Mouse (Mus musculus): ENCODE results near the gene Sucnr1.
"Not testable (repeated sequence)": the region's sequence is repeated elsewhere in the genome, so short reads cannot be mapped to it uniquely, and the experiment has no call there.

The Sucnr1 gene

DNA sequence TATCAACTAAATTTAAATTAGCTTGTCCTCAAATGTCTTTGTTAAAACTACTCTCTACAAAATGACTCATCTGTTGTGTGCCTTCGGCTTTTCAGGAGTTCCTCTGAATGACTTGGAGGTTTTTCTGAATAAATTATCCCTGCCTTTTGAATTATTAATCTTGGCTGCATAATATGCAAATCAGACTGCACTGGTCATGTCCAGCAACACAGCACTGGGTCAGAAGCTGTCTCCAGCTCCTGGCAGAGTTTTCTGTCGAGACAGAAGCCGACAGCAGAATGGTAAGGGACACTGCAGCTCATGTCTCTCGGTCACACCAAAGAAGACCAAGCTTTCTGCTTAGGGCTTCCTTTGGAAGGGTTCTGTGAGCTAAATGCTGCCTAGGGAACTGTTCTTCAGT lies at the start of gene Sucnr1:
Gene Sucnr1, plus strand, starts transcription at position 222 of the 400 bp plus-strand sequence.
- DNase-seq = no peak

DNA sequence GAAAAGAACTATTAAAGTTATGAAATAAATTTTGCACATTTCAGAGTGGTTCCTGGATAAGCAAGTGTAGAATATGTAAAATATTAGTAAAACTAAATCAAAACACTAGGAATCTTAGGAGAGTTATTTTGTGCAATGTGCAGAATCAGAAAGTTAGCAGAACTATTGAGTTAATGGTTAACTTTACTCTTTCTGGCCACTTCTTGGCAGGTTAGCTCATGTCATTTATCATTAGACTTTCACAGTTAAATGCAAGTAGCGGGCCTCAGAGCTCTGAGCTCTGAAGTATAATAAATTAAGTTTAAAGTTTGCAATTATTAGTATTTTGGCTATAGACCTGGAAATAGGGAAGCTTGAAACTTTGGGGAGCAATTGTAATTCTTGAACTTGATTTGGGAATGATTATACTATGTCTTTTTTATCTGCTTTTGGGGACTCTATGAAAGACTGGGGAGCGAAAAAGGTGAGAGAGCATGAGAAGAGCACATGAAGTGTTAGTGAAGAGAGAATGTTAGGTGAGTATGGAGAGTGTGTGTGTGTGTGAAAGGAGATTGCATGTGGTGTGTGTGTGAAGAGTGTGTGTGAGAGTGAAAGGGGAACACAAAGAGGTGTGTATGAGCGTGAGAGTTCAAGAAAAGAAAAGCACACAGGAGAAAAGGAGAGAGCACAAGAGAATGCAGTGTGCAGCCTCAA lies 35.3 kb upstream of the Sucnr1 start:
- no peak for DNase-seq

DNA sequence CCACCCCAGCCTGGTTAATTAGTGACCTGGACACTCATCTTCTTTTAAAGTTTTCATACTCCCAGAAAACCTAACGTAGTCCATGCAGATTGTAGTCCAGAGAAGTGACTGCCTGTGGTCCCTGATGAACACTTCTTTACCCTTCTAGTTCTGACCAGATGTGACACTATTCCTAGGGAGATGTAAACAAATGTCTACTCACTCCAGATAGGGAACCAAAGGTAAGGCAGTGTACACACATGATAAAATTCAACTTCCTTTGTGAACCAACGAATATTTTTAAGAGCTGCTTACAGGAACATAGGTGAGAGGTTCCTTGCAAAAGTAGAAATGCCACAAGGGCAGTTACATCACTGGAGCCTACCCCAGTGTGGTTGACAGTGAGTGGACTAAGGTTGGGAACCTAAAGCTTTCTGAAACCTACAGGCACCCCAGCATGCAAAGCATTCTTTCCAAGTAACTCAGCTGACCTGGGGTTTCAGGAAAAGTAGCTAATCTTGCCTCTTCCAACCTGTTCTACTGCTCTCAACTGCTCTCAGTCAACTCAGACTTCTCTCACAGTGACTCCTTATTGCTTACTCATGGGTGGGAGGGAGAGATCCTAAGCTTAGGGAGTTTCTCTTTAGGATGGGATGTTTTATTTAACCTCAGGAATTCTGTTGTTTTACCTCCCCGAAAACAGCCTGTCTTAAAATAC lies 28.3 kb upstream of the Sucnr1 start:
- no peak for DNase-seq

DNA sequence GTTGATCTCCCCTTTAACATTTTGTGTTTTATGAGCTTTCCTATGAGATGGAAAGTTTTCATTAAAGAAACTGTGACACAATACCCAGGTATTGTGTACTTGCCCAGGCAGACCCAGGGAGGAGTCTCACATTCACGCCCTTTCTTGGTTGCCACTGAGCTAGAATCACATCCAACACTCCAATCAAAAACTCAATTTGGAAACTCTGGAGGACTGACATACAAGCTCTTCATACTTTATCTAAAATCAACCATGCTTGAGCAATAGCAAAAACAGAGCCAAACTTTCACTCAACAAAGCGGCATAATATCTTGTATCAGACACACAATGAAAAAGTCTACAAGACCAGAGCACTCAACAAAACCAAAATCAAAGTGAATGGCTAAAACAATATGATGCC lies 27.7 kb upstream of the Sucnr1 start:
- no peak for DNase-seq

DNA sequence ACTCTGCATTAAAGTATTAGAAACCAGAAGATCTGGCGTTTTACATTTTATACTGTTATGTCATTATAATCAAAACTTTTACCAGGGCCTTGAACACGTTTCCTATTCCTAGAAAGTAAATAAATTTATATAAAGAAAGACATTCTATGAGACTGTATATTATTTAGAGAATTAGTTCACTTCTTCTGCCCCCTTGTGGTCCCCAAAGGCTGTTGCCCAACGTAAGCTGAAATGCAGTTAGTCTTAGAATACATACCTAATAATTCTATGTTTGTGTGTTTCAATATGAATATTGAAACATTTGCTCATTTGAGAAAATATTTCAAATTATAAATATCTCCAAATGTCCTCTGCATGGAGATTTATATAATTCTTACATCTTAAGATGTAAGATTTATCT lies 25.2 kb upstream of the Sucnr1 start:
- DNase-seq = no peak

DNA sequence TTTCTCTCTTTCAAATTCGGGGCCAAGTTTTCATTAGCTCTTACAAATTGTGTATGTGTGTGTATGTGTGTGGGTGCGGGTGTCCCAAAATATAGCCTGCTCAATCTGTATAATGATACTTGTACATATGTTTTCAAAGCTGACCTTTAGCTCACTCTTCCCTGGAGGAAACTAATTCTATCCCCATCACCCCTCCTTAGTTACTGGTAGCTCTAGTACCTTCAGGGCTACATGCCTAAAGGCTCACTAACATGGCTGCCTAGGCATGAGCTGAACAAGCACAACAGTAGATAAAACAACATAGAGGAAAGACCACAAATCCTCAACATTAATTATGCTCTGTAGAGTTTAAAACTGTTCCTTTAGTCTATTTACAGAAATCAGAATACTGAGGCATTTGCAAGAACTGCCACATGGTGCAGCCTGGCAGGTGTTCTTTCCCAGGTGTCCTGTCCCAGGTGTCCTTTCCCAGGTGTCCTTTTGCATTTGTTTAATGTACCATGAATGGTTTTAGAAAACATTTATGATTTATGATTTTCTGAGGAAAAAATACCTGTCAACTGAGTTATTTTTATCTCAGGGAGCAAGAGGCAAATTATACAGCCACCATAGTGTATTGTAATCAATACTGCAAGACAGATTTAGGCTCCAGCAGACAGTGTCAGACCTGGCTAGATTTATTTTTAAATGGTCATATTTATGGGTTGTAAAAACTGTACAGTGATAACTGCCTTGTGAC lies 24.4 kb upstream of the Sucnr1 start:
- DNase-seq = peak; percentile 62

DNA sequence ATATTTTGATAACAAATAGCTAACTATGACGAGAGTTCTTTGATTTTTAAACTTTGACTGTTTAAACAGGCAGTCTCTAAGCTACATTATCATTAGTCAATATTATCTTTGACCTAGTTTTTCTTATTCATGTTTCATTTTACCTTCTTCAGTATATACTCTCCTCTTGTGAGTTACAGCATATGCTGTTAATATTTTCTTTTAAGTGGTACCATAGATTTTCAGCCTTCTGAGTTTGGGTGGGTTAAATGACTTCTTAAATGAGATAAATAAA lies 23.9 kb upstream of the Sucnr1 start:
- DNase-seq = no peak

DNA sequence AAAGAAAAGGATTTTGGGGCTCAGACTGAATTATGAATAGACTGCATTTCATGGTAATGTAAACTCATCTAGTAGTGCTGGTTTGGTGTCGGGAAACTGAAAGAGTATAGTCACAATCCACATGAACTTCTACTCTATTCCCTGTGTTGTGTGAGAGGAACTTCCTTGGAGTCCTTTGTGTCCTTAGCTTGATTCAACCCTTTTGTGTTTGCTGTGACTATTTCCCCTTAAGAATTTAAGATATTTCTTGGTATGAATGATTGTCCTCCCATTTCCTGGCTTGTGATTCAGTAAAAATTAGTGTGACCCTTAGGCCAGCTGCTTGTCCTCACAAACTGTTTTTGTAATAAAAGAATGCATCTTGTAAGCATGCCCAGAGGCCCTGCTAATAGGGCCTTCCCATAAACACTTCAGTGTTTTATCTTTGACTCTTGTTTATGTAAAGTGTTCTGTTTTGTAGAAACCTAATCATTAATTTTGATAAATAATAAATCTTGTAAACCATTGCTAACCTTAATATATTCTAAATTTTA lies 2.7 kb upstream of the Sucnr1 start:
- DNase-seq = no peak

DNA sequence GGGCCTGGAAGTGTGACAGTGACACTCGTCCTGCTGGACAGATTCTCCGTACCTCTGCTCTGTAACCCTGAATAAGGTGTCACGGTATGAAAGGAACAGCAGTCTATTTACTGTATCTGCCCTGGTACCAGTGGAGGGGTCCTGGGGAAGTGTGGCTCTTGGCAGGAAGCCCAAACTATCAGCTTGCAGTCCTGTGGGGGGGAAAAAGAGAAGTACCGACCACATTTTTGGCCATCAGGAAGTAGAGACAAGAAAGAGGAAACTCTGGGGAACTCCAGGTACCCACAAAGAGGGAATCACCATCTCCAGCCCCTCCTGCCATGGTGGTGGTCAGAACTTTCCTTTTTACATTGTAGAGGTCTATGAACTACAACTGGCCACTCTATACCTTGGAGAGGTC lies 1.1 kb upstream of the Sucnr1 start:
- no peak for DNase-seq

DNA sequence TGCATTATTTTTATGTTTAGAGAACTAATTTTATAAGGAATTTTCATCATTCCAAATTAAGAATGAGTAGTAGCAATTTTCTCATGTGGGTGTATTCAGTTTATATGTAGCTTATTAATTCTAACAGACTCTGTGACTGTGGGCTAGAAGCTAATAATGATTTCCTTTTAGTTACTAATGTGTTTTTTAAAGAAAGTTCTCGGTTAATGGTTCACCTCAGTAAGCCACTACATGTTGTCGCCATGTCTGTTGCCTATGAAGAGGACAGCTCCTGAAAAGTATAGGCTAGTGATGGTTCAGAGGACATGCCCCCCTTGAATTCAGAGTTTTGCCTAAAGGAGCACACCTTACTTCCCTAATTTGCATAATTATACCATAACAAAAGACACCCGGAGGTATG lies 1.1 kb downstream of the Sucnr1 start:
- no peak for DNase-seq

DNA sequence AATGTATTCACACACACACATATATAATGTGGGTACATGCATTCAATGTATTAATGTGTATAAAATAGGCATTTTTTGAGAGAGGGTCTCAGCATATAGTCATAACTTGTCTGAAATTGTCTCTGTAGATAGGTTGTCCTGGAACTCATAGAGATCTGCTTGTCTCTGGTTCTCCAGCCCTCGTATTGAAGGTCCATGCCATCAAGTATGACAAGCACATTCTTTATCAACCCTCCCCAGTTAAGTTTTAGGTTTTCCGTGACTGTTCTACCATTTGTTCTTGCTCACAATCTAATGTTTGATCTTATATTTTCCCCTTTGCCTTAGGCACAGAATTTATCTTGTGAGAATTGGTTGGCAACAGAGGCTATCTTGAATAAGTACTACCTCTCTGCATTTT lies 4.1 kb downstream of the Sucnr1 start:
- DNase-seq = no peak

DNA sequence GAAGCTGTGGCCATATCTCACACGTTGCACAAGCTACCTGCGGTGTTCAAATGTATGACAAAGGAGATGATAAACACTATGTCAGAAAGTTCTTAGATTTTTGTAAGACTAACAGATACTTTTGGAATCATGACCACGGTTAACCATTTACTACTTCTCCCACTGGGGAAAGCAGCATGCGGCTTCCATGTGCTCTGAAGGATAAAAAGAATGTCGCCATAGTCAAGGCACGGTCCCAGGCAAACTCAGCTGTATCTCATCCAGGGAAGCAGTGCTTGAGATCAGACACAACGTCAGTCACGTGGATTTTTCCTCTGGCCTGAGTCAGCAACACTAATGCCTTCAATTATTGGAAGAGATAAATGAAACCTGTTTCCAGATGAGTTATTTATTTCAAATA lies 9.7 kb downstream of the Sucnr1 start:
- DNase-seq = no peak

DNA sequence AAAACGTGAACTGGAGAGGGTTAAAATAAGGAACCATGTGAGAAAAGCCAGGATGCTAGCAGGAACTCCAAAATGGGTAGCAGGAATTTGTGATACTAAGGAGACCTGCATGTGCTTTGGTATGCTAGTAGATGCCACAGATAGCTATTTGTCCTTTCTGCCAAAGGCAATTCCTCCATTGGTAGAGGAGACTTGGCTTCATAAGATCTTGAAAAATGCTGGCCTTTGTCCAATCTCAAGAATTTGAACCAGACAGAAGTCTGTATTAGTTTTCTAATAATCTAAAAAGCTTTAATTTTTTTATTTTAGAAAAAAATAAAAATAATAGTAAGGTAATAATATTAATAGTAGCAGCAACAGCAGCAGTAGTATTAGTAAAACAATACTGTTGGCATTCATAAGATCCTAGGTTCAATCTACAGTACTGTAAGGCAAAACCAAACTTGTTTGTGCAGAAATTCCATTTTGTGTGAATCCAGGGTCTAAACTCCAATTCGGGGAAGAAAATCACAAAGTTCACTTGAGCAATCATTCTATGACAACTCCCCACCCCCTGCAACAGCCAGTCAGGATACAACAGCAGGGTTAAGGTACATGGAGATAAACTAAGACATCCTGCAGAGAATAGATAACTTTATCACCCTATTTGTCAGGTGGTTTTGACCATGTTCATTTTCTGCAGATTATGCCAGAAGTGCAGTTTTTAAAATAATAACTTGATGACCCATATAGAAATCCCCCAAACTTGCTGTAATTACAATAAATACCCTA lies 12.9 kb downstream of the Sucnr1 start:
- no peak for DNase-seq

DNA sequence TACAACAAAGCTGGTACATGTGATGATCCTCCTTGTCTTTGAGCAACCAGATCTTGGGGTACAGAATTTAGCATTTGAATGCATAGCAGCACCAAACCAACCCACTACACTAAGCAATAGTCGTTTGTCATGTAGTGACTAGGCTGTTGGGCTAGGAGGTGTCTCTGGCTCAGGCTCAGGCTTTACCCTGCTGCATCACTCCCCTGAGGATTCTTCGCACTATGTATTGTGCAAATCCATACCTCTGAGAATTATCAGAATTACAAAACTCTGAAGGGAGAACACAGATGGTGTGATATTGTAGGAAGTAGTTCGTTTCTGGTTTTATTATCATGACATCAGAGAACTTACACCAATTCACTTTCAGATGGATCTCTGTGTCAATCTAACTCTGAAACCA lies 15.3 kb downstream of the Sucnr1 start:
- no peak for DNase-seq

DNA sequence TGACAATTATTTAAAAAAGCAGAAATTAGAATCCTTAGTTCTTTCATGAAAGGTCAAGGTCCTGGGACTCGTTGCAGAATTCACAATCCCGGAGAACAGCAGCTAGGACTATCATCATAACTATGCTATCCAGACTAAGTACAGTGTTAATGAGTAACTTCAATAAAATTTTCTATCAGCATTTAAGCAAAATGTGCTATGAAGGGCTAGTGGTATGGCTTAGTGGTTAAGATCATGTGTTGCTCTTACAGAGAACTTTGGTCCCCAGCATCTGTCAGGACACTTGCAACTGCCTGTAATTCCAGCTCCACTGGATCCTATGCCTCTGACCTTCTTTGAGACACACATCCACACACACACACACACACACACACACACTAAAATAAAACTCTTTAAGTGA lies 15.8 kb downstream of the Sucnr1 start:
- DNase-seq = no peak

DNA sequence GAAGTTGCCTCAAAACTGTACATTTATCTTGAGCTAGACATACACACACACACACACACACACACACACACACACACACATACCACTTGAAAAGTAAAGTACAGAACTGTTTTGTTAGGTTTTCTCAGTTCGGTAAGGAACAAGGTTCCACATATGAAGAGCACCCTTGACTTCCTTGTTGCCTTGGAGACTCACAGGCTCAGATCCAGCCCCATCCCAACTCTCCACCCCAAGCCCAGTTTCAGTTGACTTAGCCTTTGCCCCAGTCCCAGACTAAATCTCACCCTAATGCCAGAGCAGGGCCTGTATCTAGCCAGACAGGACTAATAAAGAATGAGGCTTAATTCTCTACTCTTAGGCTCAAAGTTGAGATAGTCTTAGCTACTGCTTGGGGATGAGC lies 16.9 kb downstream of the Sucnr1 start:
- DNase-seq = no peak

DNA sequence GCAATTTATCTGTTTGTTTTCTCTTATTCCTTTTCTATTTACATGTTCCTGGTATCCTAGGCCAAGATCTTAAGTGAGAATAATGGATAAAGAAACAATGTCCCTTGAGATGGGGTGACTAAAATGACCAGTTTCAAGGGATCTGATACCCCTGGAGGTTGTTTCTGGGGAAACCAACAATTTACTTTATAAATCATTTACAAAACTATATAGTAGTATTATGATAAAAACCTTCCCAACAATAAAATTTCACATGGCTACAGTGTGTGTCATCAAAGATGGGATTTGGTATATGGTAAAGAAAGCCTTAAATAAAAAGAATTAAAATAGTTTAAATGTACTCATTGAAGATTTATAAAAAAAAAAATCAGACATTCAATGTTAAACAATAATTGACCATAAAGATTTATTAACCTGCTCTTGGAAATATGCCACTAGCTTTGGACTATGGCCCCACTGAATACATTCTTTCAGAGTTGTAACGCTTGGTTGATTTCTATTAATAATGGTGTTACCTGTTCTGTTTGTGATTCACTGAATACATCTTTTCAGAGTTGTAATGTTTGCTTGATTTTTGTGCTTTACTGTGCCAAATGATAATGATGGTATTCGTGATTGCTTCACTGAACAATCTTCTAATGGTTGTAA lies 22.9 kb downstream of the Sucnr1 start:
- DNase-seq = no peak

DNA sequence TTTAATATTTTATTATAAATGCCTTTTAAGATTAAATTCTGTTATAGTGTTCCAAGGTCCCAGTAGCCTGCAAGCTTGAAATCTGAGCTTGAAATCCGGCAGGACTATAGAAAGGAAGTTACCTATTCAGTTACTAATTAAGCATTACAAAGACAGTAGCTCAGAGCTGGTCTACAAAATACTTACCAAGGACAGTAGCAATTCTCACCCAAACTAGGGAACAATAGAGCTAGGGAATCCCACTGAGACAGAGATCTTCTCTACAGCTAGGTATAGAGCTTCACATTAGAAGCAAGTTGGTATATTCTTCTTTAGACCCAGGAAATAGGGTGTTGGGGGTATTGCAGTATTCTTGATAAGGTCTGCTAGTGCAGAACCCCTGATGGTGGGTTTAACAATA lies 24.8 kb downstream of the Sucnr1 start:
- DNase-seq = not testable (repeated sequence)

DNA sequence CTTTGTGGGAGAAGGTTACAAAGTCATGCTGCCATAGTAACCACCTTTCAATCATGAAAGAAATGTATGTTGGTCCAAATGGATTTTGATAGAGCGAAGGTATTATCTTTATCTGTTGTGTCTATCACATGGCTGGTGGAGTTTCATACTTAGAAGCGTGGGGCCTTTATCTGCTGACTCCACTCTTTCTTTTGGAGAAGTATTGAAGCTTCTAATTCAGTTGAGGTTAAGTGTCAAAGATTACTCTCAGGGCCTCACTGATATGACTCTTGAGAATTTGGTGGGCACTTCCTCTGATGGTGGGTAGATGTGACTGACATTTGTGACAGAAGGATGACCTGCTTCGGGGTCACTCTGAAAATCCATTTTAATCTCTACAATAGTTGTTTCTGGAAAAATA lies 26.1 kb downstream of the Sucnr1 start:
- DNase-seq = no peak

DNA sequence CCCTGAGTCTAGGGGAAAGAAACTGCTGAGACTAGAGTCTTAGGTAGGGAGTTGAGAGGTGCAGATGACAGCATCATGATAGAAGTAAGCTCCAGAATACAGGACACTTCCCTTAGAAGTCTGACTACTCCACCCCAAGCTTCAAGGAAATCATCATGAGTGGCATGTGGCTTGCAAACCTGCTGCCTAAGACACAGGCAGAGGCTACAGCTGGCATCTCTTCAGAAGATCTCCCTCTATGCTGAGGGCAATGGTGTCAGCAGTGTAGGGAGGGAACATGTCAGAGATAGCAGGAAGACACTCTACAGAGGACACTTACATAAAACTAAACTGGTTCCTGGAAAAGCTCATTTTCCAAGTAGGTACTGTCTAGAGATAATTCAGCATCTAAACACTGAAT lies 27.1 kb downstream of the Sucnr1 start:
- no peak for DNase-seq

DNA sequence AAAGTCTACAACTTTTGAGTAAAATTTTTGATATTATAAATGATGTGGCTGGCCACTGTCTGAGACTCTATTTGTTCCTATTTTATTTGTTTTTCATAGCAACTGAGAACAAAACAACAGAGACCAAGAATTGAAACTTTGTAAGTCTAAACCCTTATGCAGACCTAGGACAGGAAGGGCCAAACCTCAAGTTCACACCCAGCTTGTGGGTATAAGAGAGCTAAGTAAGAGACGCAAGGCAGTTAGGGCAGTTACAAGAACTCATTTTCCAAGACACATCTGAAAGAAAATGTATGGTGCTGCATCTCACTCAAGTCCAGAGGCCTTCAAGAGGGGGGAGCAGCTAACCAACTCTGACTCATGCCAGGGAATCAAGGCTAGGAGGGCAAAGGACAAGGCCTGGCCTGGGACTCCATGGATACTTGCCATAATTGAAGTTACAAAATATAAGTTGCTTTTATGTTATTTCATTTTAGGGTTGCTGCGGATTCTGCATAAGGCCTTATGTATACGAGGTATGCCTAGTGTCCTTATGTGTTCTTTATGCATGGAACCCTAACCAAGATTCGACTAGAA lies 29.6 kb downstream of the Sucnr1 start:
- no peak for DNase-seq

DNA sequence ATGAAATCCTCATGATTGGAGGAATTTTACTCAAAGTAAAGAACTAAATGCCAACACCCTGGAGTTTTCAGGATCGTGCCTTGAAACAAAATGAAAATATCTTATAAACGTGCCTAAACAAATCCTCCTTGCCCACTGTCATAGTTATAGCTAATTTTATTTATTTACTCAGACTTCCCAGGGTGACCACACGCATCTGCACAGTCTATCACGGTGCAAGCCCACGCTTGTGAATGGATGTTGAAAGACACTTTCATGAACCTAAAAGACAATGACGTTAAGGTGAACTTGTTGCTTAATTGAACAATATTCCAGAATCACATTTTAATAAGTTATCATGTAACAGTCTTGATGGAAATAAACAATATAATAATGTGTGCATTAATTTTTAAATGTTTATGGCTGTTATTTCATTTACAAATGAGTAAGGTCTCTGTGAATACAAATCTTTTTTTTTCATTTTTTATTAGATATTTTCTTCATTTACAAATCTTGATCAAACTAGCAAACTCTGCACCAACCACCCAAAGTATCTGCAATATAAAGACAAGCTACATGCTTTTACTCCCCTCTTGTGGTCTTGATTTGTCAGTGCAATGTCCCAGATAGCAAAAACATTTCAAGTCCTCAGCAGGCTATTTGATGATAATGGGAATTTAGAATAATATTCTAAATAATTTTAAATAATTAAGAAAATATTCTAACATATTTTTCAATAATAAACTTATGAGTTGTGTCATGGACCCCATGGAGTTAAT lies 30.4 kb downstream of the Sucnr1 start:
- no peak for DNase-seq
